Mouse (Mus musculus): ENCODE measurements around the gene Slc26a8. TPM values are rescaled to one million over a fixed set of nuclear protein-coding genes. Genes with fewer than 3 reads are reported as not detected.
A peak's percentile ranks its signal among the peaks of the same experiment; 100 is the strongest.

Slc26a8 gene
- total and polyA plus RNA-seq, 2 experiments from 2014 or later = 1.8 to 4.4 TPM

DNA sequence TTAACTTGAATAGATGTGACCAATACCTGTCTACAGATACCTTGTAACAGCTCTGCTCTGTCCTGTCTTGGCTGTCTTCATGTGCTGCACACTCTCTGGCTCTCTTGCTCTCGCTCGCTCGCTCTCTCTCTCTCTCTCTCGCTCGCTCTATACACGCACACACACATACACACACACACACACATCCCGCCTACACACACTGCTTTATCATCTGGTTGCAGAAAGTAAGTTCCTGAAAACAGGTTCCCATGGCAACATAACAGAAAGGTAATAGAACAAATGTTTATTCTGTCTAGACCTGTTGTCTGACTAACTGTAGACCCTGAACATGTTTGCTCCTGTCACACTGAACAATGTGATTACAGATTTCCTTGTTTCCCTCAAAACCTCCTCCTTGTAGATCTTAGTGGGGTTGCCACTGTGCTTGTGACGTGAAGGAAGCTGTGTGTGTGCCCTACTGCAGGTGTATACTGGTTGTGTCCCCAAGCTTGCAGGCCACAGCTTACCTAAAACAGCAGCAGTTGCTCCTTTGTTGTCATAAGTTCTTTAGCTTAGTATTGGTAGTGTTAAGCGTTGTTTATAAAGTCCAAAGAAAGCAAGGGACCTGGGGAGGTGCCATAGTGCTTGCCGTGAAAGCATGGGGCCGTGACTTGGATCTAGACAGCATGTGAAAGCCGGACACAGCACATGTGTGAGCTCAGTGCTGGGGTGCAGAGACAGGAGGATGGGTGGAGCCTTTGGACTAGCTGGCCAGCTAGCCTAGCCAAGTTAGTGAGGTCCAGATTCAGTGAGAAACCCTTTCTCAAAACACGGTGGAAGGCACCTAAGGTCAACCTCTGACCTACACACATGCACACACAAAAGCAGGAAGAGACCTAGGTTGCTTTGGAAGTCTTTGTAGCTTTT is 7.5 kb upstream of the Slc26a8 start:
- no peaks in the 10 kb centered on the region for H3K36me3 ChIP-seq (ENCODE audit: insufficient read depth, low read length)
- TF ChIP-seq CTCF (IDR thresholded peaks at IDR 0.05) = no peak
- H3K4me1 ChIP-seq (ENCODE audit: insufficient read depth, low read length) = peaks cover 12% of the 10 kb centered on the region; the same call in 1 of the 2 replicates
- DNase-seq (ENCODE audit: low spot score) (peak; percentile 21), ATAC-seq (ENCODE audit: low FRiP score) (no peak)
- H3K4me3 ChIP-seq (ENCODE audit: low read depth, low read length) = no peak overlapping the region
- no peak overlapping the region for H3K4me2 ChIP-seq (ENCODE audit: low read depth, low read length, poor library complexity, severe bottlenecking)
- H3K27ac ChIP-seq (ENCODE audit: low read depth, low read length) = no peak overlapping the region; the same call in 1 of the 2 replicates
- H3K27me3 ChIP-seq (ENCODE audit: insufficient read depth, low read length) = no peaks in the 10 kb centered on the region
- 68% methylated on average over 13 of the region's 13 CpGs for WGBS
- H3K9me3 ChIP-seq (ENCODE audit: low read length) = no peaks in the 10 kb centered on the region
- no peak overlapping the region; the same call in 1 of the 2 replicates for H3K9ac ChIP-seq (replicated peaks; ENCODE audit: low read length, poor library complexity, severe bottlenecking)

- no peak overlapping the region for H3K4me2 ChIP-seq (ENCODE audit: low read depth, low read length, poor library complexity, severe bottlenecking)
- TF ChIP-seq CTCF (IDR thresholded peaks at IDR 0.05) = no peak
- no peaks in the 10 kb centered on the region for H3K36me3 ChIP-seq (ENCODE audit: insufficient read depth, low read length)
- no peaks in the 10 kb centered on the region for H3K9me3 ChIP-seq (ENCODE audit: low read length)
- no peak for DNase-seq (ENCODE audit: low spot score)
- H3K9ac ChIP-seq (replicated peaks; ENCODE audit: low read length, poor library complexity, severe bottlenecking) = no peak overlapping the region
- 78% methylated on average over 2 of the region's 2 CpGs for WGBS
- no peak overlapping the region for H3K4me3 ChIP-seq (ENCODE audit: low read depth, low read length)
- ATAC-seq (ENCODE audit: low FRiP score) = no peak
- H3K27ac ChIP-seq (ENCODE audit: low read depth, low read length) = no peak overlapping the region
- H3K27me3 ChIP-seq (ENCODE audit: insufficient read depth, low read length) = no peaks in the 10 kb centered on the region
- H3K4me1 ChIP-seq (ENCODE audit: insufficient read depth, low read length) = peaks cover 12% of the 10 kb centered on the region; the same call in 1 of the 2 replicates
Measured at GRCm38 (mm10) chr17:28696641-28697040, 6.6 kb upstream of the Slc26a8 start.

DNA sequence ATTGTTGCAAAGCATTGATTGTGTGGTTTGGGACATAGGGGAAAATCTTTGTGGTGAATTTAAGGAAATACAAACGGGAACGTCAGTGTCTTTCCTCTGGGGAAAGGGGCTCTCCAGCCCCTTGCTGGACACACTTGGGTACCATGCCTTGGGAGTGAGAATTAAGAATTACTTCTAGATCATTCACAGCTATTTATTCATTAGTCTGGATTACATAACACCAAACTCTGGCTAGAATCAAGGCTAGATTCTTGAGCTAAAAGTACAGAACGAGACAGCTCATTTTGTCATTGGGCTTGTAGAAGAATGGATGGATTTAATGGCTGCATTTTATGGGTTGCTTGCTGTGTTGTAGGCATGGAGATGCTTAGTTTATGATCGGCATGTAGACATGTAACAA is 4.8 kb upstream of the Slc26a8 start:
- ATAC-seq (ENCODE audit: low FRiP score) (no peak), DNase-seq (ENCODE audit: low spot score) (no peak)
- H3K4me1 ChIP-seq (ENCODE audit: insufficient read depth, low read length) = peaks cover 14% of the 10 kb centered on the region; the same call in 1 of the 2 replicates
- 79% methylated on average over 4 of the region's 4 CpGs for WGBS
- H3K4me3 ChIP-seq (ENCODE audit: low read depth, low read length) = no peak overlapping the region
- no peak overlapping the region for H3K27ac ChIP-seq (ENCODE audit: low read depth, low read length)
- no peaks in the 10 kb centered on the region for H3K9me3 ChIP-seq (ENCODE audit: low read length)
- H3K36me3 ChIP-seq (ENCODE audit: insufficient read depth, low read length) = no peaks in the 10 kb centered on the region
- H3K9ac ChIP-seq (replicated peaks; ENCODE audit: low read length, poor library complexity, severe bottlenecking) = no peak overlapping the region
- H3K4me2 ChIP-seq (ENCODE audit: low read depth, low read length, poor library complexity, severe bottlenecking) = no peak overlapping the region
- TF ChIP-seq CTCF (IDR thresholded peaks at IDR 0.05) = no peak
- H3K27me3 ChIP-seq (ENCODE audit: insufficient read depth, low read length) = no peaks in the 10 kb centered on the region

DNA sequence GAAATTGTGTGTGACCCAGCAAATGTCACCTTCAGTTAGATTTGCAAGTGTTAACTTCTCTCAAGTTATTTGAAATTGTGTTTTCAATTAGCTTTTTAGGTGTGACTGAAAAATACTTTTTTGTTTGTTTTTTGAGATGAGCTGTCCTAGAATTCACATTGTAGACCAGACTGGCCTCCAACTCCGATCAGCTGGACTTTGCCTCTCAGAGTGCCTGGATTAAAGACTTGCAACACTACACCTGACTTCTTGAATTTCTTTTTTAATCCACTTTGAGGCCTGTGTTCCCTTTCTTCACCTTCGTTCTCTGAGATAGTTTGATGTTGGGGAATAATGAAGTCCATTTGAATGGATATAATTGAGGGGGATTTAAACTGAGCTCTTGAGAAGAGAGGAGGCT is 4.0 kb upstream of the Slc26a8 start:
- Histone ChIP-seq H3K4me2 (ENCODE audit: low read depth, low read length, poor library complexity, severe bottlenecking) (no peak overlapping the region), H3K4me1 (ENCODE audit: insufficient read depth, low read length) (peaks cover 14% of the 10 kb centered on the region; the same call in 1 of the 2 replicates), H3K4me3 (ENCODE audit: low read depth, low read length) (no peak overlapping the region), H3K9me3 (ENCODE audit: low read length) (no peaks in the 10 kb centered on the region), H3K36me3 (ENCODE audit: insufficient read depth, low read length) (no peaks in the 10 kb centered on the region), H3K9ac (replicated peaks; ENCODE audit: low read length, poor library complexity, severe bottlenecking) (no peak overlapping the region), H3K27me3 (ENCODE audit: insufficient read depth, low read length) (no peaks in the 10 kb centered on the region), H3K27ac (ENCODE audit: low read depth, low read length) (no peak overlapping the region)
- WGBS = 52% methylated on average over 2 of the region's 2 CpGs
- TF ChIP-seq CTCF (IDR thresholded peaks at IDR 0.05) = no peak
- DNase-seq (ENCODE audit: low spot score) (no peak), ATAC-seq (ENCODE audit: low FRiP score) (no peak)

- peak overlapping the region; percentile 98 for H3K4me3 ChIP-seq (ENCODE audit: low read depth, low read length)
- H3K4me2 ChIP-seq (ENCODE audit: low read depth, low read length, poor library complexity, severe bottlenecking) = peak overlapping the region; percentile 67
- no peaks in the 10 kb centered on the region for H3K36me3 ChIP-seq (ENCODE audit: insufficient read depth, low read length)
- WGBS = 45% methylated on average over 3 of the region's 3 CpGs
- no peak overlapping the region for H3K27ac ChIP-seq (ENCODE audit: low read depth, low read length)
- H3K27me3 ChIP-seq (ENCODE audit: insufficient read depth, low read length) = no peaks in the 10 kb centered on the region
- DNase-seq (ENCODE audit: low spot score) (no peak), ATAC-seq (ENCODE audit: low FRiP score) (no peak)
- no peak for TF ChIP-seq CTCF (IDR thresholded peaks at IDR 0.05)
- H3K9me3 ChIP-seq (ENCODE audit: low read length) = no peaks in the 10 kb centered on the region
- peaks cover 12% of the 10 kb centered on the region; the same call in 1 of the 2 replicates for H3K4me1 ChIP-seq (ENCODE audit: insufficient read depth, low read length)
- peak overlapping the region; percentile 95; the same call in 1 of the 2 replicates for H3K9ac ChIP-seq (replicated peaks; ENCODE audit: low read length, poor library complexity, severe bottlenecking)
Measured at GRCm38 (mm10) chr17:28693086-28693485, 3.1 kb upstream of the Slc26a8 start.

DNA sequence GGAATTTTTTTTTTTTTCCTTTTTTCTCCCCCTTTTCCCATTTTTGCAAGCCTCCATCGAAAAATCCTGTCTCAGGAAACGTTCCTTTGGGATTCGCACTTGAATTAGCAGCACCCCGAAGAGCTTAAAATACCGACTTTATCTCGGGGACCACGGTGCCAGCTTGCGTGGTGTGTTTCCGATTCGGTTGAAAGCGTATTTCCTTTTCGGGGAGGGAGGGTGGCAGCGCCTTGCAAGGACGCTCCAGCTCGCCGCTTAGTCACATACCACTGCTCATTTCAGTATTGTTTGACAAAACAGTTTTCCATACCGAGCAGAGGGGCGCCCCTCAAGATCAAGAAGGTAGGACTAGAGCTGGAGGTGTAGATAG is 2.3 kb upstream of the Slc26a8 start:
- TF ChIP-seq CTCF (IDR thresholded peaks at IDR 0.05) = no peak
- Histone ChIP-seq H3K9ac (replicated peaks; ENCODE audit: low read length, poor library complexity, severe bottlenecking) (peak overlapping the region; percentile 95), H3K9me3 (ENCODE audit: low read length) (no peaks in the 10 kb centered on the region), H3K4me3 (ENCODE audit: low read depth, low read length) (peak overlapping the region; percentile 98), H3K4me2 (ENCODE audit: low read depth, low read length, poor library complexity, severe bottlenecking) (peak overlapping the region; percentile 67), H3K27me3 (ENCODE audit: insufficient read depth, low read length) (no peaks in the 10 kb centered on the region), H3K36me3 (ENCODE audit: insufficient read depth, low read length) (no peaks in the 10 kb centered on the region), H3K4me1 (ENCODE audit: insufficient read depth, low read length) (peaks cover 11% of the 10 kb centered on the region; the same call in 1 of the 2 replicates), H3K27ac (ENCODE audit: low read depth, low read length) (peak overlapping the region; percentile 96; the same call in 1 of the 2 replicates)
- WGBS = under 1% methylated on average over 18 of the region's 18 CpGs
- ATAC-seq (ENCODE audit: low FRiP score) = no peak
- DNase-seq (ENCODE audit: low spot score) = peak; percentile 26

All from midbrain, postnatal 0 days (tissue).